Mouse (Mus musculus): ENCODE data around the gene Tbc1d15. TPM values are rescaled to one million over a fixed set of nuclear protein-coding genes. Genes with fewer than 3 reads are reported as not detected.

Tbc1d15 gene
- total RNA-seq, 4 experiments from 2014 or later: 60.7 to 67.5 (median 63.8) TPM

DNA sequence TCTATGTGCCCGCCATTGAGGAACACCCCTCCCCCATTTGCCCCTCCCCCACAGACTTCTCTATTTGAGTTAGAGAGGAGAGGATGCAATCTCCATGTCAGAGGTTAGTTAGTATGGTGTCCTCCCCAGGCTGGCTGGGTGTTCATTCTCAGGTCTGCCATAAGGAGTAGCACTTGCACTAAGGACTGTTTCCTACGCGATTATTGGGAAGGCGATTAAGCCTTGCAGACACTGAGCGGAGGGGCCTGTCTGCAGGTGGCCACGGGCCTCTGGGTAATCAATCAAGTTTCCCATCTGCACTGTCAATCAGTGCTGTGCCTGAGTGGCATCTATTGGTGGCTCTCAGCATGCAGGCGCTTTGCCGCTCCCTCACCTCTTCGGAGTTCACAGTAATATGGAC, 81.9 kb downstream of the Tbc1d15 start:
- DNase-seq (ENCODE audit: low spot score in 2 of 2): no peak

DNA sequence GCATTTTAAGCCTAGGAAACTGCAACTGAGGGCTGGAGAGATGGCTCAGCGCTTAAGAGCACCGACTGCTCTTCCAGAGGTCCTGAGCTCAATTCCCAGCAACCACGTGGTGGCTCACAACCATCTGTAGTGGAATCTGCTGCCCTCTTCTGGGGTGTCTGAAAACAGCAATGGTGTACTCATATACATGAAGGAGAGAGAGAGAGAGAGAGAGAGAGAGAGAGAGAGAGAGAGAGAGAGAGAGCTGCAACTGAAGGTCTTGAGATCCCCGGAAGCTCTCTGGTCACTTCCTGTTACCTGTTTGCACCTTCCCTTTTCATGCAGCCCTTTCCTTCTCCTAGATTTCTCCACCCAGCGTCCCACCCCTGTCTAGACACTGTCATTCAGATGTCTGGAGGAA, 91.0 kb downstream of the Tbc1d15 start:
- no peak for DNase-seq (ENCODE audit: low spot score in 2 of 2)

Other genes with a start within 250 kb of the Tbc1d15 start
- gene Tph2, start 66.4 kb downstream of the Tbc1d15 start, total RNA-seq (2022): under 1 TPM; 0.69 to 0.85 (median 0.79) TPM
- gene Rab21, start 64.1 kb upstream of the Tbc1d15 start, total RNA-seq (2022): 10 to 100 TPM; 55.2 to 58.6 (median 57.9) TPM
- 10 to 100 TPM; 35.6 to 46.8 (median 41.7) TPM for gene Tmem19, start 111.0 kb upstream of the Tbc1d15 start, total RNA-seq (2022)
- 10 to 100 TPM; 13.0 to 18.3 (median 15.1) TPM for gene Thap2, start 133.0 kb upstream of the Tbc1d15 start, total RNA-seq (2022)
- 10 to 100 TPM; 44.9 to 61.2 (median 52.3) TPM for gene Zfc3h1, start 133.5 kb upstream of the Tbc1d15 start, total RNA-seq (2022)

Data from layer of hippocampus, adult 8-10 months (tissue).